Mouse (Mus musculus) neural tube, embryonic 13.5 days (tissue): ENCODE data around the gene Npc2. TPM values are rescaled to one million over a fixed set of nuclear protein-coding genes. Genes with fewer than 3 reads are reported as not detected.

Source experiments
- ATAC-seq: fragments of 200-750 bp; cut with Nextera tagmentation; 2 replicates; pipeline ENCODE4 v1.8.0; 2017; ENCODE audit warnings: low read depth, mild to moderate bottlenecking, moderate TSS enrichment, moderate library complexity
- H3K27ac ChIP-seq: fragments of 300-500 bp; sonication (generic); replicated peaks from 2 replicates; pipeline ENCODE4 v1.5.1; 2015; ENCODE audit warnings: moderate library complexity, mild to moderate bottlenecking, inconsistent platforms
- H3K27me3 ChIP-seq: fragments of 300-500 bp; sonication (generic); 2 replicates; pipeline ENCODE4 v1.6.1; 2015; ENCODE audit warnings: mild to moderate bottlenecking, inconsistent platforms
- H3K36me3 ChIP-seq: fragments of 300-500 bp; sonication (generic); 2 replicates; pipeline ENCODE4 v1.6.1; 2015; ENCODE audit warnings: mild to moderate bottlenecking, inconsistent platforms
- H3K4me1 ChIP-seq: fragments of 300-500 bp; sonication (generic); replicated peaks from 2 replicates; pipeline ENCODE4 v1.6.1; 2015; ENCODE audit warnings: inconsistent platforms
- H3K4me2 ChIP-seq: fragments of 300-500 bp; sonication (generic); 2 replicates; pipeline ENCODE4 v1.6.1; 2015; ENCODE audit warnings: inconsistent platforms, mild to moderate bottlenecking, moderate library complexity
- H3K4me3 ChIP-seq: fragments of 300-500 bp; sonication (generic); 2 replicates; pipeline ENCODE4 v1.5.1; 2015; ENCODE audit warnings: mild to moderate bottlenecking, inconsistent platforms
- H3K9ac ChIP-seq: fragments of 300-500 bp; sonication (generic); 2 replicates; pipeline ENCODE4 v1.6.1; 2015; ENCODE audit warnings: moderate library complexity, mild to moderate bottlenecking, inconsistent platforms
- H3K9me3 ChIP-seq: fragments of 300-500 bp; sonication (generic); 2 replicates; pipeline ENCODE4 v1.6.1; 2016; ENCODE audit warnings: inconsistent platforms
- WGBS: fragments of 180-500 bp; shearing (Covaris S2); methylation state at CpG from one replicate; pipeline ENCODE4 v1.1.7; 2015; 5-methylcytosine and 5-hydroxymethylcytosine counted together
- polyA plus RNA-seq: library from polyadenylated mRNA; unstranded; fragments of >200 nt; fragmentation: Nextera tagmentation; extraction: Ambion mirVana; gene quantifications from 2 replicates; pipeline ENCODE4 v1.2.1, GENCODE M21; 2015

Gene Npc2
- polyA plus RNA-seq, 1 experiment from 2014 or later = 77.8 TPM

DNA sequence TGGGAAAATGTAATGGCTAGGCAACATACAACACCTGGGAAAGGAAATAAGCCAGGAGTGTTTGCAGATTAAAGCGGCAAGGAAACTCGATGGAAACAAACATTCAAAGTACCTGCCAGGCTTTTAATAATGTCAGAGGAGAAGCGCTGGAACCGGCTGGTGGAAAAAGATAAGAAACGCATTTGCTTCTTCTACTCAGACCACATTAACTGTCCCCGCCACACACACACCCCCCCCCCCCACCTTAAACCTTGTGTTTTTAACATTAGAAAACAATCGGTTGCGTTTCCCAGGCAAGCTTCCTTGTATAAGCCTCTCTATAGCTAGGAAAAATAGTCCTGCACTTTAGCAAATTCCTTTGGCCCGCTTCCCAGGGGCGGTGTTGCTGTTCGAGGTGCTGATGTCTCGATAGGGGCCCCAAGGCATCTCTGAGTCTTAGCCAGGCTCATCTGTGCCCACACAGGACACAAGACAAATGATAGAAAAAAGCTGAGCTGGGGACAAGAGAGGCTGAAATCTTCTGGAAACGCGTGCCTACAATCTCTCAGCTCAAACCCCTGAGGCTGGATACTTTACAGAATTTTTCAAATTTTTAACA is 63.0 kb downstream of the Npc2 start:
- no peak overlapping the region for H3K9ac ChIP-seq
- no peak for ATAC-seq
- no peaks in the 10 kb centered on the region for H3K9me3 ChIP-seq
- 0 out of 2 replicates have a peak, but pooled peaks cover under 1% of the 10 kb centered on the region for H3K27me3 ChIP-seq
- H3K4me2 ChIP-seq = no peak overlapping the region
- H3K4me1 ChIP-seq = no peaks in the 10 kb centered on the region
- WGBS = 43% methylated on average over 14 of the region's 14 CpGs
- no peak overlapping the region for H3K4me3 ChIP-seq
- no peak overlapping the region for H3K27ac ChIP-seq
- H3K36me3 ChIP-seq = no peaks in the 10 kb centered on the region

GRCm38 (mm10) chr12:84707804-84708203 is 65.1 kb downstream of the Npc2 start:
- H3K27ac ChIP-seq = no peak overlapping the region
- H3K4me3 ChIP-seq = no peak overlapping the region
- H3K27me3 ChIP-seq = peaks cover 6% of the 10 kb centered on the region; the same call in 1 of the 2 replicates
- H3K9me3 ChIP-seq = no peaks in the 10 kb centered on the region
- H3K4me1 ChIP-seq = peaks cover 6% of the 10 kb centered on the region; the same call in 1 of the 2 replicates
- H3K4me2 ChIP-seq = no peak overlapping the region
- no peaks in the 10 kb centered on the region for H3K36me3 ChIP-seq
- no peak overlapping the region for H3K9ac ChIP-seq
- ATAC-seq = no peak
- 87% methylated on average over 4 of the region's 4 CpGs for WGBS

DNA sequence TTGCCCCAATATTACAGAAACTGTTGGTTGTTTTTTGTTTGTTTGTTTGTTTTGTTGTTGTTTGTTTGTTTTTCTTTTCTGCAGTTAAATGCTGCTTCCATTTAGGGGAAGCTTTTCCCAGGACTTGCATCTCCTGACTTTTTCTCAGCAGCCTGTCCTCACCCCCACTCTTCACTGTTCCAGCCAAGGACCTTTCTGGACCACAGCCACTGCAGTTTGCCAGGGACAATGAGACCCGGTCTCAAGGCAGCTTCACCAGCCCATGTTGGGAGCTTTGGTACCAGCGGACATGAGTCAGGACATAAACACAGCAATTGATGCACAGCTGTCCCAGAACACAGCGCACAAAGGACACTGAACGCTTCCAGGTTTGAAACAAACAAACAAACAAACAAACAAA is 66.1 kb downstream of the Npc2 start:
- Histone ChIP-seq H3K4me3 (no peak overlapping the region), H3K4me1 (peaks cover 15% of the 10 kb centered on the region), H3K4me2 (no peak overlapping the region), H3K9me3 (no peaks in the 10 kb centered on the region), H3K36me3 (no peaks in the 10 kb centered on the region), H3K9ac (no peak overlapping the region), H3K27me3 (peaks cover 11% of the 10 kb centered on the region; the same call in 1 of the 2 replicates), H3K27ac (no peak overlapping the region)
- ATAC-seq = no peak
- WGBS = 86% methylated on average over 4 of the region's 4 CpGs

Other genes starting within 250 kb of the Npc2 start
- gene Vsx2, start 203.4 kb downstream of the Npc2 start, polyA plus RNA-seq = 7.5 and 7.7 TPM in 2 replicates
- 12.8 TPM in 2 replicates for gene Abcd4, start 155.7 kb downstream of the Npc2 start, polyA plus RNA-seq
- gene Vrtn, start 132.1 kb downstream of the Npc2 start, polyA plus RNA-seq = not detected in 2 replicates
- gene Syndig1l, start 74.3 kb downstream of the Npc2 start, polyA plus RNA-seq = 3.6 and 3.8 TPM in 2 replicates
- gene Isca2, start 99 bp upstream of the Npc2 start, polyA plus RNA-seq = 148 and 154 TPM in 2 replicates
- 0.08 and 0.21 TPM in 2 replicates for gene Ltbp2, start 103.4 kb upstream of the Npc2 start, polyA plus RNA-seq
- gene Fcf1, start 197.7 kb upstream of the Npc2 start, polyA plus RNA-seq = 118 and 129 TPM in 2 replicates
- 26.2 and 28.5 TPM in 2 replicates for gene Arel1, start 197.7 kb upstream of the Npc2 start, polyA plus RNA-seq
- gene Ylpm1, start 223.2 kb upstream of the Npc2 start, polyA plus RNA-seq = 36.8 and 40.2 TPM in 2 replicates